Comparison of ENCODE assay signal across 11 mouse cellular contexts in genomic region chr17:27119954-27120353, GRCm38 (mm10). TPM values are rescaled to one million over a fixed set of nuclear protein-coding genes. Genes with fewer than 3 reads are reported as not detected.
DNase-seq lines count a peak whose midpoint lies in the region; ATAC-seq lines count a peak whose summit lies in the region.
"Had no signal": no experiment of that assay in that cellular context is flagged by ENCODE, and none has a peak within 500 bp of the region (broad histone marks: within the 10 kb centered on the region; RNA-seq: fewer than 3 reads in every experiment).

No protein-coding gene starts in this region.

- H3K4me2 ChIP-seq in hindbrain, embryonic 14.5 days (replicated peaks): no peak overlapping the region
- H3K4me2 ChIP-seq in hindbrain, embryonic 11.5 days (replicated peaks; ENCODE audit: low read depth, low read length): no peak overlapping the region
- no peak overlapping the region for H3K4me2 ChIP-seq in limb, embryonic 12.5 days
- H3K4me2 ChIP-seq: limb, embryonic 15.5 days had no signal

- H3K9me3 ChIP-seq in hindbrain, embryonic 14.5 days (ENCODE audit: control insufficient read depth, low read length): no peaks in the 10 kb centered on the region
- H3K9me3 ChIP-seq in hindbrain, embryonic 11.5 days (ENCODE audit: control insufficient read depth, low read length): no peaks in the 10 kb centered on the region
- 0 out of 2 replicates have a peak, but pooled peaks cover 5% of the 10 kb centered on the region for H3K9me3 ChIP-seq in embryonic facial prominence, embryonic 10.5 days
- 0 out of 2 replicates have a peak, but pooled peaks cover 3% of the 10 kb centered on the region for H3K9me3 ChIP-seq in limb, embryonic 12.5 days
- H3K9me3 ChIP-seq: limb, embryonic 15.5 days had no signal

- no peak for ATAC-seq in hindbrain, embryonic 14.5 days (ENCODE audit: low FRiP score)
- no peak for ATAC-seq in hindbrain, embryonic 11.5 days (ENCODE audit: low FRiP score)
- no peak; the same call in 1 of the 2 replicates for ATAC-seq in limb, embryonic 12.5 days (ENCODE audit: insufficient number of reproducible peaks, insufficient read depth, low FRiP score, low TSS enrichment, low read depth)

- WGBS in hindbrain, embryonic 14.5 days: 67% methylated on average over 8 of the region's 8 CpGs
- 68% methylated on average over 8 of the region's 8 CpGs for WGBS in hindbrain, embryonic 11.5 days
- WGBS in embryonic facial prominence, embryonic 10.5 days: 70% methylated on average over 8 of the region's 8 CpGs
- WGBS in limb, embryonic 12.5 days: 69% methylated on average over 8 of the region's 8 CpGs

- no peak overlapping the region for H3K27ac ChIP-seq in hindbrain, embryonic 14.5 days
- H3K27ac ChIP-seq in hindbrain, embryonic 11.5 days (ENCODE audit: low read depth, low read length): no peak overlapping the region
- peak overlapping the region; percentile 36; the same call in 1 of the 2 replicates for H3K27ac ChIP-seq in embryonic facial prominence, embryonic 10.5 days (replicated peaks)
- peak overlapping the region; percentile 50; the same call in 1 of the 2 replicates for H3K27ac ChIP-seq in limb, embryonic 12.5 days
- H3K27ac ChIP-seq: heart, adult 2 months; limb, embryonic 15.5 days had no signal

- 0 out of 2 replicates have a peak, but pooled peaks cover 4% of the 10 kb centered on the region for H3K27me3 ChIP-seq in hindbrain, embryonic 14.5 days (ENCODE audit: control insufficient read depth, insufficient read depth, low read length)
- no peaks in the 10 kb centered on the region for H3K27me3 ChIP-seq in hindbrain, embryonic 11.5 days (ENCODE audit: control insufficient read depth, insufficient read depth, low read length)
- H3K27me3 ChIP-seq in embryonic facial prominence, embryonic 10.5 days (replicated peaks; ENCODE audit: low read depth, poor library complexity, severe bottlenecking): no peaks in the 10 kb centered on the region
- no peaks in the 10 kb centered on the region for H3K27me3 ChIP-seq in limb, embryonic 12.5 days
- H3K27me3 ChIP-seq: limb, embryonic 15.5 days had no signal

- H3K4me3 ChIP-seq in hindbrain, embryonic 14.5 days (replicated peaks; ENCODE audit: low read length): no peak overlapping the region
- no peak overlapping the region for H3K4me3 ChIP-seq in hindbrain, embryonic 11.5 days (ENCODE audit: low read depth, low read length)
- H3K4me3 ChIP-seq in embryonic facial prominence, embryonic 10.5 days: no peak overlapping the region
- no peak overlapping the region for H3K4me3 ChIP-seq in limb, embryonic 12.5 days (replicated peaks)
- H3K4me3 ChIP-seq: heart, adult 2 months; limb, embryonic 15.5 days had no signal

- 0 out of 2 replicates have a peak overlapping the region, but pooled peaks have one; percentile 3 for H3K9ac ChIP-seq in hindbrain, embryonic 14.5 days
- no peak overlapping the region for H3K9ac ChIP-seq in hindbrain, embryonic 11.5 days (ENCODE audit: low read depth, low read length)
- H3K9ac ChIP-seq in limb, embryonic 12.5 days (replicated peaks): 0 out of 2 replicates have a peak overlapping the region, but pooled peaks have one; percentile 37
- H3K9ac ChIP-seq: limb, embryonic 15.5 days had no signal

- peak; percentile 69 for DNase-seq in cerebellum, adult 9-11 months
- no peak for DNase-seq in cerebellum, postnatal 25 days
- DNase-seq in hindbrain, embryonic 14.5 days (ENCODE audit: low spot score): no peak
- no peak for DNase-seq in hindbrain, embryonic 11.5 days (ENCODE audit: low spot score)
- no peak for DNase-seq in embryonic facial prominence, embryonic 10.5 days (ENCODE audit: low spot score)
- DNase-seq in embryo, embryonic 10.5 days (ENCODE audit: low spot score): no peak
- DNase-seq in lung, postnatal 14 days: no peak
- DNase-seq: thymus, adult 18-20 months had no signal

- peaks cover 26% of the 10 kb centered on the region for H3K36me3 ChIP-seq in hindbrain, embryonic 14.5 days (replicated peaks; ENCODE audit: control insufficient read depth, insufficient read depth)
- 0 out of 2 replicates have a peak, but pooled peaks cover 5% of the 10 kb centered on the region for H3K36me3 ChIP-seq in hindbrain, embryonic 11.5 days (ENCODE audit: control insufficient read depth, insufficient read depth, low read length)
- peaks cover 69% of the 10 kb centered on the region for H3K36me3 ChIP-seq in embryonic facial prominence, embryonic 10.5 days (replicated peaks)
- H3K36me3 ChIP-seq in limb, embryonic 12.5 days: peaks cover 76% of the 10 kb centered on the region

- H3K4me1 ChIP-seq in hindbrain, embryonic 14.5 days (replicated peaks; ENCODE audit: control insufficient read depth, insufficient read depth, low read length): peaks cover 14% of the 10 kb centered on the region
- H3K4me1 ChIP-seq in hindbrain, embryonic 11.5 days (replicated peaks; ENCODE audit: control insufficient read depth, insufficient read depth, low read length): peaks cover 7% of the 10 kb centered on the region; the same call in 1 of the 2 replicates
- H3K4me1 ChIP-seq in embryonic facial prominence, embryonic 10.5 days: peaks cover 34% of the 10 kb centered on the region
- H3K4me1 ChIP-seq in limb, embryonic 12.5 days (replicated peaks): peaks cover 22% of the 10 kb centered on the region

RNA-seq across cellular contexts. Expression of gene Uqcc2, which starts 13.8 kb away (rescaled TPM):
- 359 and 406 TPM in 2 replicates for polyA plus RNA-seq in hindbrain, embryonic 14.5 days (2014; fragmentation: Nextera tagmentation; extraction: Ambion mirVana)
- 326 and 345 TPM in 2 replicates for polyA plus RNA-seq in hindbrain, embryonic 11.5 days (2014; fragmentation: Nextera tagmentation; extraction: Ambion mirVana)
- 407 and 410 TPM in 2 replicates for polyA plus RNA-seq in embryonic facial prominence, embryonic 10.5 days (2016; fragmentation: Nextera tagmentation; extraction: Ambion mirVana)
- polyA plus RNA-seq in limb, embryonic 12.5 days (2016; fragmentation: Nextera tagmentation; extraction: Ambion mirVana): 350 and 361 TPM in 2 replicates

RNA-seq across cellular contexts. Expression of gene Ip6k3, which starts 47.6 kb away (rescaled TPM):
- 0.60 and 0.80 TPM in 2 replicates for polyA plus RNA-seq in hindbrain, embryonic 14.5 days (2014; fragmentation: Nextera tagmentation; extraction: Ambion mirVana)
- polyA plus RNA-seq in hindbrain, embryonic 11.5 days (2014; fragmentation: Nextera tagmentation; extraction: Ambion mirVana): 0.23 and 0.49 TPM in 2 replicates
- polyA plus RNA-seq in embryonic facial prominence, embryonic 10.5 days (2016; fragmentation: Nextera tagmentation; extraction: Ambion mirVana): not detected in 2 replicates
- 0.20 and 0.45 TPM in 2 replicates for polyA plus RNA-seq in limb, embryonic 12.5 days (2016; fragmentation: Nextera tagmentation; extraction: Ambion mirVana)

Comparison
In these comparisons a context has a peak if more than half of its experiments do, and no peak if none do; other contexts are left out.
1. H3K27ac ChIP-seq: peak in embryonic facial prominence, embryonic 10.5 days (single experiment) and limb, embryonic 12.5 days (single experiment); none in hindbrain, embryonic 14.5 days (single experiment) and hindbrain, embryonic 11.5 days (single experiment).